Mouse (Mus musculus): ENCODE data around the gene Sp140. TPM values are rescaled to one million over a fixed set of nuclear protein-coding genes. Genes with fewer than 3 reads are reported as not detected.
A peak's percentile ranks its signal among the peaks of the same experiment; 100 is the strongest.
"Not testable (repeated sequence)": the region's sequence is repeated elsewhere in the genome, so short reads cannot be mapped to it uniquely, and the experiment has no call there.

The Sp140 gene
- polyA plus RNA-seq (2015; fragmentation: Nextera tagmentation; extraction: Ambion mirVana): 0.43 and 0.68 TPM in 2 replicates

DNA sequence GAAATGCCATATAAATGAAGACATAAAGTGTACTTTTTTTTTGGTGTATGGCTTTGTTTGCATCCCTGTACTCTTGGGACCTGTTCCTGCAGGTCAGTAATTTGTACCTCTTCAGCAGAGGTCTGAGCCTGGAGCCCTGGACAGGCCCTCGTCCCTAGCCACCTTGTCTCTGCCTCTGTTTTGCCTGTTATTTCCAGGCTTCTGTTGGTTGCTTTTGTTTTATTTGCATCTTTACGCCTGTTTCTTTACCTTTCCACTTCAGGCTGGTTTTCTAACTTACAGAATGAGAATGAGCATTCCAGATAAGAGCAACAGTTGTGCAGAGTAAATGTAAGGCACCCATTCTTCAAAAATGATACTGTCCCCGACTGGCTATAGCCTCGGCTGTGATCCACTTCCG is at the start of gene Sp140:
TSS of gene Sp140 (plus strand) at position 301 of the 400 bp plus-strand sequence.
- not testable (repeated sequence) for ATAC-seq (replicated peaks); H3K9me3 ChIP-seq; H3K4me2 ChIP-seq

GRCm38 (mm10) chr1:85555261-85555660 is 44.9 kb upstream of the Sp140 start:
- H3K27ac ChIP-seq: not testable (repeated sequence)

More for the DNA sequence above, at the start of gene Sp140:
- not testable (repeated sequence) for H3K4me3 ChIP-seq; H3K36me3 ChIP-seq (replicated peaks); H3K4me1 ChIP-seq; H3K27ac ChIP-seq; H3K9ac ChIP-seq; H3K27me3 ChIP-seq (replicated peaks)
- 79% methylated on average over 2 of the region's 5 CpGs for WGBS

GRCm38 (mm10) chr1:85573554-85573953 is 26.6 kb upstream of the Sp140 start:
- H3K36me3 ChIP-seq (replicated peaks); H3K27me3 ChIP-seq (replicated peaks); H3K4me2 ChIP-seq; ATAC-seq (replicated peaks); H3K9ac ChIP-seq; H3K27ac ChIP-seq; H3K4me3 ChIP-seq; H3K9me3 ChIP-seq; H3K4me1 ChIP-seq: not testable (repeated sequence)
- 76% methylated on average over 4 of the region's 4 CpGs for WGBS

More at GRCm38 (mm10) chr1:85555261-85555660, 44.9 kb upstream of the Sp140 start:
- not testable (repeated sequence) for H3K4me2 ChIP-seq; H3K9ac ChIP-seq; H3K27me3 ChIP-seq (replicated peaks); H3K9me3 ChIP-seq; H3K36me3 ChIP-seq (replicated peaks); H3K4me3 ChIP-seq; H3K4me1 ChIP-seq; ATAC-seq (replicated peaks)
- 86% methylated on average over 4 of the region's 4 CpGs for WGBS

GRCm38 (mm10) chr1:85575376-85575775 is 24.8 kb upstream of the Sp140 start, which contains the start of gene G530012D18Rik:
TSS of gene G530012D18Rik (plus strand) at chr1:85575676.
- not testable (repeated sequence) for H3K4me3 ChIP-seq; H3K36me3 ChIP-seq (replicated peaks); ATAC-seq (replicated peaks); H3K27ac ChIP-seq; H3K9ac ChIP-seq; H3K27me3 ChIP-seq (replicated peaks); H3K9me3 ChIP-seq; H3K4me2 ChIP-seq; H3K4me1 ChIP-seq
- WGBS: 92% methylated on average over 2 of the region's 3 CpGs

DNA sequence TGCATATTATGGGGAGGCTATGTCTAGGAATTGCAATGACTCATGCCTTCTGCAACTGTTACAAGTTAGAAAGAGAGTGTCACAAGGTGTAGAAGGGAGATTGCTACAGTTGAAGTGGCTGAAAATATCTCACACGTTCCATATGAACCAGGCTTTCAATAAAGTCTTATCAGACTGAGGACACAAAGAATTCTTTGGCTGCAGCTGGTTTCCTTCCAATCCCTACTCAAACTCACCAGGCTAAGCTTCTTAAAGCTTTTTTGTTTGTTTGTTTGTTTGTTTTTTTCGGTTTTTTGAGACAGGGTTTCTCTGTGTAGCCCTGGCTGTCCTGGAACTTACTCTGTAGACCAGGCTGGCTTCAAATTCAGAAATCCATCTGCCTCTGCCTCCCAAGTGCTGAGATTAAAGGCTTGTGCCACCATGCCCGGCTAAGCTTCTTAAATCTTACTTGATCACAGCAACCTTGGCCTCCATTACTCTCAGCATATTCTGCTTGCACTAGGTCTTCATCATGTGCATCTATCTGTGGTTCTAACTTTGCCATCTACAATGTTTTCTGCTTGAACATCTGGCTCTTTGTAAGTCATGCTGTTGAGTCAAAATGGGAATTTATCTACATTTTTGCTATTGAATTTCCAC is 21.7 kb upstream of the Sp140 start:
- not testable (repeated sequence) for ATAC-seq (replicated peaks); H3K4me1 ChIP-seq; H3K9ac ChIP-seq; H3K4me3 ChIP-seq; H3K27me3 ChIP-seq (replicated peaks); H3K9me3 ChIP-seq; H3K4me2 ChIP-seq; H3K36me3 ChIP-seq (replicated peaks); H3K27ac ChIP-seq
- 70% methylated on average over 3 of the region's 3 CpGs for WGBS

GRCm38 (mm10) chr1:85579199-85580147 is 20.7 kb upstream of the Sp140 start:
- H3K9ac ChIP-seq; H3K4me1 ChIP-seq; H3K9me3 ChIP-seq; H3K4me2 ChIP-seq; H3K27me3 ChIP-seq (replicated peaks); H3K4me3 ChIP-seq; ATAC-seq (replicated peaks); H3K27ac ChIP-seq; H3K36me3 ChIP-seq (replicated peaks): not testable (repeated sequence)
- 73% methylated on average over 6 of the region's 7 CpGs for WGBS

DNA sequence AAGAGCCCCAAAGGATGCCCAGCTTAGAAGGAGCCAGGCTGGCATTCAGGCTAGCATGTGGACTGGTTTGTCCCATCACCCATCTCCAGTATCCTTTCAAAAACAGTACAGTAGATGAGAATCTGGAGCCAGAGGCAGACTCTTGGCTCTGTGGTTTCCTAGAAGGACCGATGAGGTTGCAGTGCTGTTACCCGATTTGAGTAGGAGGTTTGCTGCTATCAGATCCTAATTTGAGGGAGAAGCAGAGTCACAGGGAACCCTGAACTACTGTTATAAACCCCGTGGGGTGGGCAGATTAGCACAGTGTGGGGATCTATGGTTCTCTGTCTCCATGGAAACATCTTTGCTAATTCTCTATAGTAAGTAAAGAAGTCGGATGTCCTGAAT is 20.0 kb upstream of the Sp140 start:
- H3K9me3 ChIP-seq; H3K4me1 ChIP-seq; H3K9ac ChIP-seq; H3K27ac ChIP-seq; H3K4me3 ChIP-seq; H3K36me3 ChIP-seq (replicated peaks); H3K27me3 ChIP-seq (replicated peaks); H3K4me2 ChIP-seq: not testable (repeated sequence)
- 67% methylated on average over 3 of the region's 4 CpGs for whole genome bisulfite sequencing
- 0 out of 2 replicates have a peak, but pooled peaks have one; percentile 20 for ATAC-seq (replicated peaks)

DNA sequence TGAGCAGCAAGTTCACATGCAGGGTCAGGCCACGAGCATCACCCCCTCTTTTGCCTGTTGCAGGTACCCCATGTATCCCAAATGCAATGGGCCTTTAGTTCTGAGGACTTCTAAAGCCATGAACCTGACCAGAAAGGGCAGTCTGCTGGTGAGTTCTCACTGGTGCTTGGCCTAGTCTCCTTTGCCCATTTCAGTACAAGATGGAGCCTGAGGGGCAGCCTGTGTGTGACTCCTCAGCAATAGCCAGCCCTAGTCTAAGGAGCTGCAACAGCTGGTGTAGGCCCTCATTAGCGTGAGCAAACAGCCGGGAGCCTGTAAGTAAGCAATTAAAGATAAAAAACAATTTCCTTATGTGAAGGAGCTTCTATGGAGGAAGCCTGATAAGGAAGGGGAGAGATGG is 19.6 kb upstream of the Sp140 start:
- H3K27me3 ChIP-seq (replicated peaks); H3K4me2 ChIP-seq; ATAC-seq (replicated peaks); H3K9me3 ChIP-seq; H3K4me1 ChIP-seq; H3K4me3 ChIP-seq; H3K36me3 ChIP-seq (replicated peaks); H3K27ac ChIP-seq; H3K9ac ChIP-seq: not testable (repeated sequence)
- 72% methylated on average over 3 of the region's 3 CpGs for WGBS

GRCm38 (mm10) chr1:85581518-85581917 is 18.7 kb upstream of the Sp140 start:
- not testable (repeated sequence) for ATAC-seq (replicated peaks); H3K4me3 ChIP-seq; H3K27ac ChIP-seq; H3K36me3 ChIP-seq (replicated peaks); H3K9ac ChIP-seq; H3K27me3 ChIP-seq (replicated peaks); H3K9me3 ChIP-seq; H3K4me2 ChIP-seq; H3K4me1 ChIP-seq
- WGBS: 32% methylated on average over 5 of the region's 5 CpGs

- not testable (repeated sequence) for H3K27ac ChIP-seq; H3K9ac ChIP-seq; H3K36me3 ChIP-seq (replicated peaks); H3K4me3 ChIP-seq; H3K27me3 ChIP-seq (replicated peaks); H3K4me2 ChIP-seq; H3K4me1 ChIP-seq; H3K9me3 ChIP-seq; ATAC-seq (replicated peaks)
- WGBS: 73% methylated on average over 1 of the region's 2 CpGs
These were observed 11.5 kb upstream of the Sp140 start for GRCm38 (mm10) chr1:85588697-85589096.

- H3K27ac ChIP-seq; H3K4me2 ChIP-seq; H3K27me3 ChIP-seq (replicated peaks); ATAC-seq (replicated peaks); H3K9ac ChIP-seq; H3K4me1 ChIP-seq; H3K9me3 ChIP-seq; H3K36me3 ChIP-seq (replicated peaks); H3K4me3 ChIP-seq: not testable (repeated sequence)
- 85% methylated on average over 8 of the region's 8 CpGs for WGBS
These were observed 7.7 kb upstream of the Sp140 start for GRCm38 (mm10) chr1:85592526-85592925.

GRCm38 (mm10) chr1:85598271-85599012 is 1.7 kb upstream of the Sp140 start, which contains the start of gene Sp110:
TSS of gene Sp110 (minus strand) at chr1:85598817.
- H3K36me3 ChIP-seq (replicated peaks); ATAC-seq (replicated peaks); H3K9ac ChIP-seq; H3K4me2 ChIP-seq; H3K4me1 ChIP-seq; H3K4me3 ChIP-seq; H3K27me3 ChIP-seq (replicated peaks); H3K9me3 ChIP-seq; H3K27ac ChIP-seq: not testable (repeated sequence)
- 78% methylated on average over 17 of the region's 17 CpGs for WGBS

All from midbrain, embryonic 15.5 days (tissue).